Mouse (Mus musculus) E14TG2a.4 (cell line): Measurements from ENCODE around the gene Gm48552.

Source experiments
- CTCF ChIP-seq: conservative IDR thresholded peaks from 2 replicates; pipeline ENCODE4 v1.5.1; 2014; ENCODE audit warnings: low read length
- NANOG ChIP-seq: IDR thresholded peaks from 2 replicates; pipeline ENCODE4 v1.6.1; 2014; ENCODE audit warnings: borderline replicate concordance, low read length, mixed read lengths
- POU5F1 ChIP-seq: IDR thresholded peaks from 2 replicates; pipeline ENCODE4 v1.6.1; 2014; ENCODE audit warnings: low read length, borderline replicate concordance

DNA sequence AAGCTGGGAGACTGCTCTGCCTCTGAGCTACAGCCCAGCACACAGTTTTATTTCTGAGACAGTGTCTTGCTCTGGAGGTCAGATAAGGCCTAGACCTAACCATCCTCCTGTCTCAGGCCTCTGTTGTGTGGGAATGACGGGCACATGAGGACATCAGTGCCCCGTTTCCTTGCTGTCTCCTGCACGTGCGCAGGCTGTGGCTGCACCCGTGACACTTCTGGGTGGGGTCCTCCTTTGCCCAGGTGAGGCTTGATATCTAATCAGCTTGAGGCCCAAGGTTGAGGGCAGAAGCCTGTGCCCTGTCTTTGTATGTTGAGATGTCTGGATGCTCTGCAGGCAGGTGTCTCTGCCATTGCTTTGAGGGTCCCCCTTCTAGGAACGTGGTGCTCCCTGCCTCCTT lies 3.5 kb downstream of the Gm48552 start:
- TF ChIP-seq CTCF (no peak), POU5F1 (no peak), NANOG (no peak)
